Mouse (Mus musculus) small intestine, adult 2 months (tissue): Measurements from ENCODE around the gene Hnrnpa1.

Source experiments
- CTCF ChIP-seq: fragments of 200-500 bp; IDR thresholded peaks from 2 replicates; pipeline ENCODE4 v1.5.1; 2012; ENCODE audit warnings: low read depth, mild to moderate bottlenecking, control low read depth, inconsistent platforms, low read length, moderate library complexity, mixed read lengths; ENCODE audit not compliant: insufficient replicate concordance, insufficient read length; ENCODE audit errors: extremely low read depth
- POLR2A ChIP-seq: fragments of 200-500 bp; IDR thresholded peaks from 2 replicates; pipeline ENCODE4 v1.6.1; 2012; ENCODE audit warnings: low read depth, mild to moderate bottlenecking, control low read depth, inconsistent platforms, low read length, moderate library complexity

DNA sequence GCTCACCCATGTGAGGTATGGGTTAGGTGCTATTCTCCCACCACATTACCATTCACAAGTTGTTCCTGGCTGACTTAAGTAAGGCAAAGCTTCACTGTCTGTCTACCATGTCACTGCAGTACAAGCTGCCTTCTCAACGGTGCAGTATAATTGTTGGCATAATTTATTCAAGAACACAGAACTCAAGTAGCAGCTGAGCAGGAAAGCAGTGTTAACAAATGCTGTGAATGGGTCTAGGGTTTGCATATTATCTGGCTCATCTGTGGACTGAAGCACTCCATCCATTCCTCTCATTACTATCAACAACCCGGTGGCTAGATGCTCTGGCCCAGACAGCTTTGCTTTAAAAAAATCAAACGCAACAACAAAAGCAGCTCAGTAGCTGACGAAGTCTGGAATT, 42.4 kb upstream of the Hnrnpa1 start:
- TF ChIP-seq POLR2A (no peak), CTCF (no peak)
